Mouse (Mus musculus) E14TG2a.4 (cell line): ENCODE results near the gene Myo1d.

Source experiments
- CTCF ChIP-seq: conservative IDR thresholded peaks from 2 replicates; pipeline ENCODE4 v1.5.1; 2014; ENCODE audit warnings: low read length
- NANOG ChIP-seq: IDR thresholded peaks from 2 replicates; pipeline ENCODE4 v1.6.1; 2014; ENCODE audit warnings: borderline replicate concordance, low read length, mixed read lengths
- POU5F1 ChIP-seq: IDR thresholded peaks from 2 replicates; pipeline ENCODE4 v1.6.1; 2014; ENCODE audit warnings: low read length, borderline replicate concordance

DNA sequence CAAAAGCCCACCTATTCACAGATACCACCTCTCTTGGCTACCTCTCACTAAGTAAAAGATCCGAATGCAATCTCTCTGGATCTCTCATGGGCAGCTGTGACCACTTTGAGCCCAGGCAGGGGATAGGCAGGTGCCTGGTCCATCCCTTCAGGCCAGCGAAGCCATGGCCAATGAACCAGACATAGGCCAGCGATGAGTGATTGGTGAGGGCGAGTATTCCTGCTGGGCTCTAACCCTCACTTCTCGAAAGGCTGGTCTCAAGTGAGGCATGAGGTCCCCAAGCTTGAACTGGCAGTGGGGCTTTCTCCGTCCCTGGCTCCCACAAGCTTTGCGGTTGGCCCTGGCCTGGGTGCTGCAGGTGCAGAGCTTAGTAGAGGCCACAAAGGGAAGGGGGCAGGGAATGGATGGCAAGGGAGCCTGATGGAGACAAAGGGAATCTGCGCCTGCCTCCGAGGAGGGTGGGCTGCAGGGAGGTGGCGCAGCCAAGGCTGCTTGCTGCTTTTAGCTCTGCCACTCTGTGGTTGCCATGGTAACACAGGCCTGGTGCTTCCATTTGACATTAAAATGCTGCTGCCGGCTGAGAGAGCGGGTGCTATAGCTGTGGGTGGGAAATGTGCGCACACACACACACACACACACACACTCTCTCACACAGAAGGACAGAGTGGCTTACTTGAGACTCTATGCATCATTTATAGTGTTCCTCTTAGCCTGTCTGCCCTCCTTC lies 275.9 kb downstream of the Myo1d start:
- TF ChIP-seq CTCF (no peak), POU5F1 (no peak), NANOG (no peak)
